Mouse (Mus musculus): ENCODE results near the gene Herc3. TPM values are rescaled to one million over a fixed set of nuclear protein-coding genes. Genes with fewer than 3 reads are reported as not detected.

The Herc3 gene
- polyA plus RNA-seq, 1 experiment from 2014 or later: 6.9 TPM

GRCm38 (mm10) chr6:58921623-58922022 lies 90.4 kb downstream of the Herc3 start:
- H3K36me3 ChIP-seq: no peaks in the 10 kb centered on the region
- no peak overlapping the region for H3K27ac ChIP-seq
- H3K4me3 ChIP-seq: no peak overlapping the region
- H3K4me1 ChIP-seq: no peaks in the 10 kb centered on the region
- no peaks in the 10 kb centered on the region for H3K27me3 ChIP-seq
- WGBS: 51% methylated on average over 3 of the region's 3 CpGs
- no peak overlapping the region for H3K4me2 ChIP-seq
- no peak for ATAC-seq (ENCODE audit: insufficient number of reproducible peaks, insufficient read depth, low FRiP score, low TSS enrichment, low read depth)
- no peaks in the 10 kb centered on the region for H3K9me3 ChIP-seq
- H3K9ac ChIP-seq: no peak overlapping the region

GRCm38 (mm10) chr6:58922511-58922910 lies 91.2 kb downstream of the Herc3 start:
- Histone ChIP-seq H3K4me1 (no peaks in the 10 kb centered on the region), H3K9me3 (no peaks in the 10 kb centered on the region), H3K36me3 (no peaks in the 10 kb centered on the region), H3K9ac (no peak overlapping the region), H3K4me2 (no peak overlapping the region), H3K4me3 (no peak overlapping the region), H3K27ac (no peak overlapping the region), H3K27me3 (no peaks in the 10 kb centered on the region)
- no peak for ATAC-seq (ENCODE audit: insufficient number of reproducible peaks, insufficient read depth, low FRiP score, low TSS enrichment, low read depth)
- 87% methylated on average over 5 of the region's 5 CpGs for WGBS

- Histone ChIP-seq H3K36me3 (no peaks in the 10 kb centered on the region), H3K9ac (no peak overlapping the region), H3K27ac (no peak overlapping the region), H3K4me3 (no peak overlapping the region), H3K4me1 (0 out of 2 replicates have a peak, but pooled peaks cover 2% of the 10 kb centered on the region), H3K4me2 (no peak overlapping the region), H3K9me3 (no peaks in the 10 kb centered on the region), H3K27me3 (no peaks in the 10 kb centered on the region)
- 69% methylated on average over 2 of the region's 2 CpGs for WGBS
- no peak for ATAC-seq (ENCODE audit: insufficient number of reproducible peaks, insufficient read depth, low FRiP score, low TSS enrichment, low read depth)
Observed at GRCm38 (mm10) chr6:58927881-58928280, 96.6 kb downstream of the Herc3 start.

GRCm38 (mm10) chr6:58929911-58930431 lies 98.7 kb downstream of the Herc3 start:
- 83% methylated on average over 9 of the region's 9 CpGs for WGBS
- no peak overlapping the region for H3K4me2 ChIP-seq
- peaks cover 2% of the 10 kb centered on the region; the same call in 1 of the 2 replicates for H3K36me3 ChIP-seq
- peaks cover 6% of the 10 kb centered on the region; the same call in 1 of the 2 replicates for H3K4me1 ChIP-seq
- H3K4me3 ChIP-seq: no peak overlapping the region
- ATAC-seq (ENCODE audit: insufficient number of reproducible peaks, insufficient read depth, low FRiP score, low TSS enrichment, low read depth): no peak
- no peaks in the 10 kb centered on the region for H3K27me3 ChIP-seq
- H3K27ac ChIP-seq: no peak overlapping the region
- H3K9me3 ChIP-seq: no peaks in the 10 kb centered on the region
- no peak overlapping the region for H3K9ac ChIP-seq

- no peaks in the 10 kb centered on the region for H3K27me3 ChIP-seq
- no peak for ATAC-seq (ENCODE audit: insufficient number of reproducible peaks, insufficient read depth, low FRiP score, low TSS enrichment, low read depth)
Observed at GRCm38 (mm10) chr6:58931149-58931548, 99.9 kb downstream of the Herc3 start.

GRCm38 (mm10) chr6:58932515-58933188 lies 101.4 kb downstream of the Herc3 start:
- H3K36me3 ChIP-seq: peaks cover 7% of the 10 kb centered on the region; the same call in 1 of the 2 replicates
- no peak overlapping the region for H3K27ac ChIP-seq
- H3K4me1 ChIP-seq: peaks cover 6% of the 10 kb centered on the region; the same call in 1 of the 2 replicates
- H3K4me3 ChIP-seq: no peak overlapping the region
- WGBS: 81% methylated on average over 12 of the region's 12 CpGs
- H3K9me3 ChIP-seq: no peaks in the 10 kb centered on the region
- H3K4me2 ChIP-seq: no peak overlapping the region
- H3K9ac ChIP-seq: no peak overlapping the region
- no peaks in the 10 kb centered on the region for H3K27me3 ChIP-seq
- no peak for ATAC-seq (ENCODE audit: insufficient number of reproducible peaks, insufficient read depth, low FRiP score, low TSS enrichment, low read depth)

More at GRCm38 (mm10) chr6:58931149-58931548, 99.9 kb downstream of the Herc3 start:
- 71% methylated on average over 4 of the region's 4 CpGs for WGBS
- Histone ChIP-seq H3K9me3 (no peaks in the 10 kb centered on the region), H3K4me3 (no peak overlapping the region), H3K4me1 (peaks cover 6% of the 10 kb centered on the region; the same call in 1 of the 2 replicates), H3K36me3 (peaks cover 7% of the 10 kb centered on the region; the same call in 1 of the 2 replicates), H3K4me2 (no peak overlapping the region), H3K27ac (no peak overlapping the region), H3K9ac (no peak overlapping the region)

GRCm38 (mm10) chr6:58933189-58933913 lies 102.1 kb downstream of the Herc3 start:
- 42% methylated on average over 6 of the region's 6 CpGs for WGBS
- Histone ChIP-seq H3K9me3 (no peaks in the 10 kb centered on the region), H3K9ac (no peak overlapping the region), H3K4me2 (no peak overlapping the region), H3K27ac (no peak overlapping the region), H3K36me3 (peaks cover 7% of the 10 kb centered on the region; the same call in 1 of the 2 replicates), H3K27me3 (no peaks in the 10 kb centered on the region), H3K4me1 (peaks cover 6% of the 10 kb centered on the region; the same call in 1 of the 2 replicates), H3K4me3 (no peak overlapping the region)
- ATAC-seq (ENCODE audit: insufficient number of reproducible peaks, insufficient read depth, low FRiP score, low TSS enrichment, low read depth): peak; percentile 37; the same call in 1 of the 2 replicates

- Histone ChIP-seq H3K4me2 (no peak overlapping the region), H3K4me3 (no peak overlapping the region), H3K27me3 (no peaks in the 10 kb centered on the region), H3K9ac (no peak overlapping the region), H3K9me3 (no peaks in the 10 kb centered on the region), H3K36me3 (peaks cover 7% of the 10 kb centered on the region; the same call in 1 of the 2 replicates), H3K27ac (no peak overlapping the region), H3K4me1 (peaks cover 6% of the 10 kb centered on the region; the same call in 1 of the 2 replicates)
- WGBS: 73% methylated on average over 4 of the region's 4 CpGs
- ATAC-seq (ENCODE audit: insufficient number of reproducible peaks, insufficient read depth, low FRiP score, low TSS enrichment, low read depth): no peak
Observed at GRCm38 (mm10) chr6:58934144-58934543, 102.9 kb downstream of the Herc3 start.

GRCm38 (mm10) chr6:58937726-58938125 lies 106.5 kb downstream of the Herc3 start:
- Histone ChIP-seq H3K9ac (no peak overlapping the region), H3K4me3 (no peak overlapping the region), H3K4me2 (no peak overlapping the region), H3K4me1 (peaks cover 6% of the 10 kb centered on the region; the same call in 1 of the 2 replicates), H3K36me3 (peaks cover 7% of the 10 kb centered on the region; the same call in 1 of the 2 replicates), H3K27ac (no peak overlapping the region), H3K27me3 (no peaks in the 10 kb centered on the region), H3K9me3 (no peaks in the 10 kb centered on the region)
- ATAC-seq (ENCODE audit: insufficient number of reproducible peaks, insufficient read depth, low FRiP score, low TSS enrichment, low read depth): no peak

GRCm38 (mm10) chr6:58942276-58942675 lies 111.0 kb downstream of the Herc3 start:
- no peak for ATAC-seq (ENCODE audit: insufficient number of reproducible peaks, insufficient read depth, low FRiP score, low TSS enrichment, low read depth)

GRCm38 (mm10) chr6:58943958-58944357 lies 112.7 kb downstream of the Herc3 start:
- H3K27me3 ChIP-seq: no peaks in the 10 kb centered on the region
- H3K27ac ChIP-seq: no peak overlapping the region
- H3K4me2 ChIP-seq: no peak overlapping the region
- H3K4me1 ChIP-seq: no peaks in the 10 kb centered on the region
- ATAC-seq (ENCODE audit: insufficient number of reproducible peaks, insufficient read depth, low FRiP score, low TSS enrichment, low read depth): no peak
- WGBS: 93% methylated on average over 3 of the region's 3 CpGs
- H3K9ac ChIP-seq: no peak overlapping the region
- 0 out of 2 replicates have a peak, but pooled peaks cover 7% of the 10 kb centered on the region for H3K36me3 ChIP-seq
- no peaks in the 10 kb centered on the region for H3K9me3 ChIP-seq
- no peak overlapping the region for H3K4me3 ChIP-seq

More at GRCm38 (mm10) chr6:58942276-58942675, 111.0 kb downstream of the Herc3 start:
- Histone ChIP-seq H3K9me3 (no peaks in the 10 kb centered on the region), H3K4me2 (no peak overlapping the region), H3K4me1 (no peaks in the 10 kb centered on the region), H3K9ac (no peak overlapping the region), H3K27me3 (no peaks in the 10 kb centered on the region), H3K36me3 (0 out of 2 replicates have a peak, but pooled peaks cover 7% of the 10 kb centered on the region), H3K27ac (no peak overlapping the region), H3K4me3 (no peak overlapping the region)
- WGBS: 92% methylated on average over 2 of the region's 2 CpGs
